Mouse (Mus musculus) myocyte (in vitro differentiated cells): ENCODE results near the gene Mbd6. TPM values are rescaled to one million over a fixed set of nuclear protein-coding genes. Genes with fewer than 3 reads are reported as not detected.

Experiments
- H3K27me3 ChIP-seq: one replicate; pipeline ENCODE4 v1.6.1; 2011; ENCODE audit not compliant: control insufficient read depth, insufficient read depth, insufficient read length
- H3K36me3 ChIP-seq: one replicate; pipeline ENCODE4 v1.6.1; 2011; ENCODE audit not compliant: control insufficient read depth, insufficient read depth
- H3K4me2 ChIP-seq: one replicate; pipeline ENCODE4 v1.6.1; 2011; ENCODE audit warnings: low read depth, control low read depth
- H3K4me3 ChIP-seq: one replicate; pipeline ENCODE4 v1.5.1; 2011; ENCODE audit warnings: mild to moderate bottlenecking, control low read depth, moderate library complexity
- H3K79me2 ChIP-seq: one replicate; pipeline ENCODE4 v1.6.1; 2011; ENCODE audit not compliant: control insufficient read depth, insufficient read depth
- H3ac ChIP-seq: one replicate; pipeline ENCODE4 v1.6.1; 2011; ENCODE audit not compliant: control insufficient read depth, insufficient read length
- CEBPB ChIP-seq: IDR thresholded peaks from 2 replicates; pipeline ENCODE4 v1.6.1; 2011; ENCODE audit warnings: mild to moderate bottlenecking, moderate library complexity; ENCODE audit not compliant: poor library complexity, insufficient read depth, severe bottlenecking
- E2F4 ChIP-seq: IDR thresholded peaks from one replicate; pipeline ENCODE4 v1.6.1; 2011; ENCODE audit warnings: mild to moderate bottlenecking, control low read depth, moderate library complexity; ENCODE audit not compliant: insufficient read depth
- MAX ChIP-seq: IDR thresholded peaks from one replicate; pipeline ENCODE4 v1.6.1; 2011; ENCODE audit warnings: low read depth, mild to moderate bottlenecking, control low read depth
- MYOD1 ChIP-seq, 3 experiments: IDR thresholded peaks; one replicate each; pipeline ENCODE4 v1.6.1; 2011; ENCODE audit warnings: control low read depth in 2 of 3, low read depth in 2 of 3, mild to moderate bottlenecking in 2 of 3, moderate library complexity in 1 of 3; ENCODE audit not compliant: insufficient read length in 2 of 3, control insufficient read depth in 1 of 3
- MYOG ChIP-seq, 3 experiments: IDR thresholded peaks; one replicate each; pipeline ENCODE4 v1.6.1; 2011; ENCODE audit warnings: control low read depth in 2 of 3, low read depth in 2 of 3, mild to moderate bottlenecking in 2 of 3; ENCODE audit not compliant: insufficient read length in 2 of 3, control insufficient read depth in 1 of 3, insufficient read depth in 1 of 3
- POLR2A ChIP-seq: IDR thresholded peaks from one replicate; pipeline ENCODE4 v1.6.1; 2011; ENCODE audit warnings: low read depth, mild to moderate bottlenecking, control low read depth, moderate library complexity; ENCODE audit not compliant: insufficient read length
- POLR2AphosphoS2 ChIP-seq: IDR thresholded peaks from one replicate; pipeline ENCODE4 v1.6.1; 2011; ENCODE audit warnings: low read depth, control low read depth; ENCODE audit not compliant: insufficient read length
- REST ChIP-seq: IDR thresholded peaks from one replicate; pipeline ENCODE4 v1.6.1; 2011; ENCODE audit warnings: mild to moderate bottlenecking, control low read depth, moderate library complexity; ENCODE audit not compliant: insufficient read depth, insufficient read length
- SRF ChIP-seq: IDR thresholded peaks from one replicate; pipeline ENCODE4 v1.6.1; 2011; ENCODE audit warnings: low read depth; ENCODE audit not compliant: control insufficient read depth, insufficient read length
- TCF12 ChIP-seq: IDR thresholded peaks from one replicate; pipeline ENCODE4 v1.6.1; 2011; ENCODE audit warnings: mild to moderate bottlenecking, control low read depth; ENCODE audit not compliant: poor library complexity, insufficient read depth, severe bottlenecking
- TCF3 ChIP-seq: IDR thresholded peaks from one replicate; pipeline ENCODE4 v1.6.1; 2011; ENCODE audit warnings: low read depth, control low read depth; ENCODE audit not compliant: insufficient read length
- USF1 ChIP-seq: IDR thresholded peaks from one replicate; pipeline ENCODE4 v1.6.1; 2011; ENCODE audit warnings: low read depth, mild to moderate bottlenecking, control low read depth, moderate library complexity
- polyA plus RNA-seq: library from polyadenylated mRNA; unstranded; fragments of >200 nt; fragmentation: generic; extraction: Trizol; gene quantifications from one replicate; pipeline ENCODE4 v1.2.1, GENCODE M21; 2012; ENCODE audit warnings: missing spikeins

Mbd6 gene
- polyA plus RNA-seq, 1 experiment: 24.7 TPM

DNA sequence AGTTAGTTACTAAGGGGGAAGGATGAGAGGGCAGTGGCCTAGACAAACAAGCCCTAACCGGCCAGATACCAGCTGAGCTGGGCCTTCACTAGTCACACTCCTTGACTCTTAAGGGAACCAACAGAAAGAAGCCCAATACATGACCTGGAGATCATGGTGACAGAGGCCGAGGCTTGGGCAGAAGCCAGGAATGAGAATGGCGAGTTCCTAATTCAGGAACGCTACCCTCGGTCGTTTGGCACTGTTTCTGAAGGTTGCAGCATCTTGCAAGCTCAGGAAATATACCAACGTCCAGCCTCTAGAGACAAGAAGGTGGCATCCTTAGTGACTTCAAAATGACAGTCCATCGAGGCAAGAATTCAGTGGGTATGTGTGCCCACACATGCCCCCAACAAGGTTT, 24.5 kb downstream of the Mbd6 start:
- Histone ChIP-seq H3K36me3 (no peaks in the 10 kb centered on the region), H3K4me3 (no peak overlapping the region), H3ac (no peak overlapping the region), H3K4me2 (no peak overlapping the region), H3K27me3 (peaks cover 24% of the 10 kb centered on the region), H3K79me2 (peaks cover 31% of the 10 kb centered on the region)
- TF ChIP-seq CEBPB (0 out of 2 replicates have a peak, but pooled peaks have one; percentile 13), USF1 (no peak)

DNA sequence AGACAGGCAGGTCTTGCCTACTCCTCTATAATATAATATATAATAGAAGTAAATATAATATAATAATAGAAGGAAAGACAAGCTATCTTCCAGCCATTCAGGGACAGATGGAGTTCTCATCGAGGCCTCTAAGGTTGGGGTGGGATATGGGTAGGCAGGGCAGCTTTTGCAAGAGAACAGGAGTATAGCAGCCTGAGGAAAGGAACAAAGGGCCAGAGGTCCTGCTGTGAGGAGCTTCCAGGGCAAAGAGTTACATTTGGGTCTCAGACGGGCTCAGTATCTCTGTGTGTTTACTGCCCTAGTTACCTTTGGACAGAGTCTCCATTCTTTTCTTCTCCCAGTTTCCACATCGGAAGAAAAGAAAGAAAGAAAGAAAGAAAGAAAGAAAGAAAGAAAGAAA, 25.2 kb downstream of the Mbd6 start:
- Histone ChIP-seq H3K36me3 (no peaks in the 10 kb centered on the region), H3ac (no peak overlapping the region), H3K27me3 (peaks cover 27% of the 10 kb centered on the region), H3K4me3 (no peak overlapping the region), H3K4me2 (no peak overlapping the region), H3K79me2 (peaks cover 24% of the 10 kb centered on the region)
- no peak for TF ChIP-seq REST
- TF ChIP-seq MYOD1 (IDR thresholded peaks at IDR 0.05; ENCODE audit: control insufficient read depth in 1 of 3, insufficient read length in 2 of 3, low read depth in 2 of 3): no peak

DNA sequence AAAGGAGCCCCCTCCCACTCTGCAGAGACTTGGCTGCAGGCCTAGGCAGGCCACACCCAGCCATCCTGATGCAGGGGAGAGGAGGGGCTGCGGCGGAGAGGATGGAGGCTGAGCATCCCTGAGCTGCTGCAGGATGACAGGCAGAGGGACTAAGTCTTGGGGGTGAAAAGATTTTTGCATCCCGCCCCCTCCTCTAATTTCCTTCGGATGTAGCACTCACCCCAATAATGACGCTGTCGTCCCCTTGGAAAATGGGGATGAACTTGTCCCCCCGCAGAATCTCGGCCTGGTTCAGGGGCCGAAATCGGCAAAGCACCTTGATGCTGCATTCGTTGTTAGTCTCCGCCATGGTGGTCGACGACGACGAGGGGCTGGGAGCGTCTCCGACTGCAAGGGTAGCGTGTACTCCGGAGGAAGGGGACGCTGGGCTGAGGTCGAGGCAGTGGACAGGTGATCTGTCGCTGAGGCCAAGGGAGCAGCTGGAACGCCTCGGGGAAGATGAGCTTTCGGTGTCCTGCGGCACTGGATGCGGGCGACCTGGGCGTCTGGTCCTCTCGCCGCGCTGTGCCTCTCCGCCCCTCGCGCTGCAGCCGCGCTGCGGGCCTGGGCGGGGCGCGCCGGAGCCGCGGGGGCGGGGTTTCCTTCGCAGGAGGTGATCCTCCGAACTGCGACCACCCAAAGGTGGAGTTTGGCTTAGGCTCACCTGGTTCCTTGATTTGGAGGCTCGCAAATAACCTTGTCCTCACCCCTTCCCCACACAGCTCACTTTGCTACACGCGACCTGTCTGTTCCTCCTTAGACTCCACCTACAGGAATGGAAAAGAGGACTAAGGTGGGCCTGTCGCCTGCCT, 26.0 kb downstream of the Mbd6 start, which contains the start of gene Kif5a:
Gene Kif5a, minus strand, starts transcription at position 801 of the 851 bp plus-strand sequence.
- Histone ChIP-seq H3K4me3 (no peak within 1 kb of the TSS), H3K4me2 (peak within 1 kb of the TSS; percentile 56), H3K36me3 (no peaks in the 10 kb centered on the region), H3K79me2 (peaks cover 15% of the 10 kb centered on the region), H3K27me3 (peaks cover 33% of the 10 kb centered on the region), H3ac (no peak within 1 kb of the TSS)
- TF ChIP-seq TCF3 (no peak), SRF (no peak), MAX (no peak), CEBPB (no peak), TCF12 (no peak), POLR2A (no peak), USF1 (no peak), REST (no peak)

DNA sequence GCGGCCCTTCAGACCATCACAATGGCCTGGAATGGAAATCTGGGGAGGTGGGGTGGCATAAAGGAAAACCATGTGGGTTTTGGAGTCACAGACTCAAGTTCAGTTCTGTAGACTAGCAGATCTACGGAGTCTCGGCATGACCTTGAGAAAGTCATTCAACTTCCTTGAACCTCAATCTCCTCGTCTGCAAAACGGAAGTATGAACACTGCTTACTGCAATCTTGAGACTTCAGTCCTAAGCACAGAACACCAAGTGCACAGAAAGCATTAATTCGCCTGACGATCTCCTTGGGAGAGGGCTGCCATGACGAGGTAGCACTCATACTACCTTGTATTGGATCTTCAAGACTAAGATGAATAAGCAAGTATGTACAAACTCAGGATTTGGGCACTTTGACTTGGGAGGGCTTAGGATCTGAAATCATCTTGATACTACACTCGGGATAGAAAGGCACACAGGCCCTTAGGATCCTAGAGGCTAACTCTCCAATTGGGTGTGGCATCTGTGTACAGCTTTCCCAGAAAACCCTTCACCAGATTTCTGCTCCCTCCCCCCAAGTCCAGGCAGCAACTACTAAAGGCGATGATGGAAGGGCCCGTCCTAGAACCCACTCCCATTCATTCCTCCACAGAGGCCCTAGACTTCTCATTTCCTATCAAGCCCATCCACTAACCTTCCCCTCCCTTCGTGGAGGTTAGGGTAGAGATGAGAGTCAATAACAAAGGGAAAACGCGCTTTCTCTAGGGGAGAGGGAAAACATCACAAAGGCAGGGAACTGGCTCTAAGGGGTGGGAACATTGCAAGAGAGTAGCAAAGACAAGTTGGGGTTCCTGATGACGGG, 26.9 kb downstream of the Mbd6 start:
- peaks cover 40% of the 10 kb centered on the region for H3K27me3 ChIP-seq
- no peak for TF ChIP-seq TCF3
- TF ChIP-seq REST: no peak
- no peak for TF ChIP-seq TCF12
- TF ChIP-seq CEBPB: no peak
- TF ChIP-seq E2F4: no peak
- no peak for TF ChIP-seq USF1
- no peak for TF ChIP-seq SRF
- TF ChIP-seq POLR2AphosphoS2: no peak
- no peak for TF ChIP-seq MYOD1 (IDR thresholded peaks at IDR 0.05; ENCODE audit: control insufficient read depth in 1 of 3, insufficient read length in 2 of 3, low read depth in 2 of 3)
- TF ChIP-seq POLR2A: no peak
- no peak for TF ChIP-seq MYOG (IDR thresholded peaks at IDR 0.05; ENCODE audit: control insufficient read depth in 1 of 3, insufficient read depth in 1 of 3, insufficient read length in 2 of 3, low read depth in 2 of 3)
- no peak for TF ChIP-seq MAX
- H3K4me3 ChIP-seq: no peak overlapping the region
- no peaks in the 10 kb centered on the region for H3K36me3 ChIP-seq
- no peak overlapping the region for H3K4me2 ChIP-seq
- peaks cover 7% of the 10 kb centered on the region for H3K79me2 ChIP-seq
- no peak overlapping the region for H3ac ChIP-seq

DNA sequence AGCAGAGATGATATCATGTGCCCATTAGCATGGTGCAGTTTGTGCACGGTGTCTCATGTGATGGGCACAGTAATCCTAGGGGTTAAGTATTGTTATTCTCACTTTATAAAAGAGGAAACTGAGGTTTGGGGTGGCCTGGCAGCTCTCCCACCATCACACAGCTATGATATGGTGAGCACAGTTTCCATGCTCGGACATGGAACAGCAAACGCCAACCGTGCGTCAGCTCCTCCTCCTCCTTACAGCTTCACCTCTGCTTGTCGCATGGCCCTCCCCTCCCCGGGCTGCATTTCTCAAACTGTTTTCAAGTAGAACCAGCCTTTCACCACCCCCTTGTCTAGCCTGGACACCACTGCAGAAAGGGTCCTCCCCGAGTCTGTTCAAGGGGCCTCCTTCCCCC, 30.3 kb downstream of the Mbd6 start:
- no peak overlapping the region for H3ac ChIP-seq
- peaks cover 40% of the 10 kb centered on the region for H3K27me3 ChIP-seq
- no peak overlapping the region for H3K4me2 ChIP-seq
- no peaks in the 10 kb centered on the region for H3K36me3 ChIP-seq
- H3K4me3 ChIP-seq: no peak overlapping the region
- TF ChIP-seq TCF12 (no peak), POLR2AphosphoS2 (no peak), USF1 (no peak), MAX (no peak), E2F4 (no peak), MYOG (IDR thresholded peaks at IDR 0.05; ENCODE audit: control insufficient read depth in 1 of 3, insufficient read depth in 1 of 3, insufficient read length in 2 of 3, low read depth in 2 of 3) (no peak)
- H3K79me2 ChIP-seq: no peaks in the 10 kb centered on the region
